Mouse (Mus musculus) liver, postnatal 0 days (tissue): ENCODE measurements around the gene B4gat1. TPM values are rescaled to one million over a fixed set of nuclear protein-coding genes. Genes with fewer than 3 reads are reported as not detected.

ENCODE experiments used
- ATAC-seq: fragments of 200-750 bp; cut with Nextera tagmentation; 2 replicates; pipeline ENCODE4 v1.8.0; 2017; ENCODE audit warnings: mild to moderate bottlenecking, moderate library complexity
- DNase-seq: peaks from one replicate; pipeline ENCODE4 v3.0.0-alpha.2; 2016
- H3K27ac ChIP-seq: fragments of 300-500 bp; sonication (generic); 2 replicates; pipeline ENCODE4 v1.5.1; 2014; ENCODE audit warnings: antibody characterized with exemption, moderate library complexity, mild to moderate bottlenecking, low read depth
- H3K27me3 ChIP-seq: fragments of 300-500 bp; sonication (generic); 2 replicates; pipeline ENCODE4 v1.6.1; 2014; ENCODE audit warnings: low read length, control low read depth, mixed read lengths; ENCODE audit not compliant: insufficient read depth
- H3K36me3 ChIP-seq: fragments of 300-500 bp; sonication (generic); replicated peaks from 2 replicates; pipeline ENCODE4 v1.6.1; 2014; ENCODE audit warnings: mild to moderate bottlenecking, control low read depth, low read length, moderate library complexity, mixed read lengths; ENCODE audit not compliant: insufficient read depth
- H3K4me1 ChIP-seq: fragments of 300-500 bp; sonication (generic); 2 replicates; pipeline ENCODE4 v1.6.1; 2014; ENCODE audit warnings: antibody characterized with exemption, mild to moderate bottlenecking, control low read depth; ENCODE audit not compliant: insufficient read depth
- H3K4me2 ChIP-seq: fragments of 300-500 bp; sonication (generic); 2 replicates; pipeline ENCODE4 v1.6.1; 2014; ENCODE audit warnings: low read depth, mild to moderate bottlenecking, low read length, moderate library complexity, mixed read lengths
- H3K4me3 ChIP-seq: fragments of 300-500 bp; sonication (generic); 2 replicates; pipeline ENCODE4 v1.5.1; 2014; ENCODE audit warnings: low read depth, low read length
- H3K9ac ChIP-seq: fragments of 300-500 bp; sonication (generic); replicated peaks from 2 replicates; pipeline ENCODE4 v1.6.1; 2014; ENCODE audit warnings: mild to moderate bottlenecking, moderate library complexity
- H3K9me3 ChIP-seq: fragments of 300-500 bp; sonication (generic); 2 replicates; pipeline ENCODE4 v1.6.1; 2016; ENCODE audit warnings: mild to moderate bottlenecking, control low read depth, low read length, mixed read lengths
- CTCF ChIP-seq: sonication (generic); IDR thresholded peaks from 2 replicates; pipeline ENCODE4 v1.5.1; 2016; ENCODE audit warnings: antibody characterized with exemption, low read depth
- EP300 ChIP-seq: IDR thresholded peaks from 2 replicates; pipeline ENCODE4 v1.6.1; 2016; ENCODE audit warnings: antibody characterized with exemption, low read depth, mild to moderate bottlenecking
- WGBS: fragments of 180-500 bp; shearing (Covaris S2); extraction: QIAGEN DNeasy Blood & Tissue Kit; methylation state at CpG from one replicate; pipeline ENCODE4 v1.1.7; 2014; ENCODE audit not compliant: insufficient replicate concordance; 5-methylcytosine and 5-hydroxymethylcytosine counted together
- polyA plus RNA-seq: library from polyadenylated mRNA; unstranded; fragments of >200 nt; fragmentation: Nextera tagmentation; extraction: Ambion mirVana; gene quantifications from 2 replicates; pipeline ENCODE4 v1.2.1, GENCODE M21; 2015

Gene B4gat1
- polyA plus RNA-seq, 1 experiment from 2014 or later: 12.4 TPM

GRCm38 (mm10) chr19:5053909-5054308, 15.3 kb downstream of the B4gat1 start:
- no peaks in the 10 kb centered on the region for H3K9me3 ChIP-seq
- no peak overlapping the region for H3K4me2 ChIP-seq
- peaks cover 32% of the 10 kb centered on the region for H3K27me3 ChIP-seq
- H3K4me1 ChIP-seq: peaks cover 3% of the 10 kb centered on the region; the same call in 1 of the 2 replicates
- ATAC-seq (peak; percentile 77), DNase-seq (peak; percentile 84)
- WGBS: 30% methylated on average over 9 of the region's 9 CpGs
- no peak overlapping the region for H3K9ac ChIP-seq
- H3K27ac ChIP-seq: no peak overlapping the region
- peaks cover 5% of the 10 kb centered on the region; the same call in 1 of the 2 replicates for H3K36me3 ChIP-seq
- no peak overlapping the region for H3K4me3 ChIP-seq
- TF ChIP-seq CTCF (peak; percentile 87), EP300 (no peak)

GRCm38 (mm10) chr19:5056251-5056650, 17.6 kb downstream of the B4gat1 start:
- Histone ChIP-seq H3K9me3 (no peaks in the 10 kb centered on the region), H3K4me1 (peaks cover 6% of the 10 kb centered on the region; the same call in 1 of the 2 replicates), H3K27ac (no peak overlapping the region), H3K4me3 (no peak overlapping the region), H3K4me2 (no peak overlapping the region), H3K27me3 (peaks cover 27% of the 10 kb centered on the region), H3K9ac (no peak overlapping the region), H3K36me3 (no peaks in the 10 kb centered on the region)
- TF ChIP-seq EP300 (no peak), CTCF (peak; percentile 71)
- WGBS: 18% methylated on average over 6 of the region's 6 CpGs
- ATAC-seq: no peak
- DNase-seq: no peak

GRCm38 (mm10) chr19:5057876-5058775, 19.5 kb downstream of the B4gat1 start:
- TF ChIP-seq EP300: no peak
- TF ChIP-seq CTCF: no peak
- Histone ChIP-seq H3K36me3 (no peaks in the 10 kb centered on the region), H3K27me3 (peaks cover 14% of the 10 kb centered on the region), H3K4me1 (peaks cover 6% of the 10 kb centered on the region; the same call in 1 of the 2 replicates), H3K27ac (no peak overlapping the region), H3K9me3 (no peaks in the 10 kb centered on the region), H3K4me2 (no peak overlapping the region), H3K9ac (no peak overlapping the region), H3K4me3 (no peak overlapping the region)
- 36% methylated on average over 16 of the region's 16 CpGs for WGBS
- DNase-seq: no peak
- no peak for ATAC-seq

GRCm38 (mm10) chr19:5058801-5059771, 20.5 kb downstream of the B4gat1 start:
- DNase-seq (no peak), ATAC-seq (no peak)
- peaks cover 6% of the 10 kb centered on the region; the same call in 1 of the 2 replicates for H3K4me1 ChIP-seq
- H3K27me3 ChIP-seq: peaks cover 9% of the 10 kb centered on the region
- H3K9ac ChIP-seq: no peak overlapping the region
- no peak overlapping the region for H3K4me2 ChIP-seq
- WGBS: 23% methylated on average over 10 of the region's 10 CpGs
- TF ChIP-seq CTCF: no peak
- no peak for TF ChIP-seq EP300
- no peaks in the 10 kb centered on the region for H3K36me3 ChIP-seq
- no peak overlapping the region for H3K4me3 ChIP-seq
- H3K9me3 ChIP-seq: no peaks in the 10 kb centered on the region
- H3K27ac ChIP-seq: peak overlapping the region; percentile 34

GRCm38 (mm10) chr19:5060365-5061330, 22.0 kb downstream of the B4gat1 start:
- Histone ChIP-seq H3K4me1 (peaks cover 6% of the 10 kb centered on the region; the same call in 1 of the 2 replicates), H3K36me3 (no peaks in the 10 kb centered on the region), H3K4me3 (no peak overlapping the region), H3K27me3 (peaks cover 6% of the 10 kb centered on the region), H3K9ac (no peak overlapping the region), H3K9me3 (no peaks in the 10 kb centered on the region), H3K27ac (no peak overlapping the region), H3K4me2 (no peak overlapping the region)
- DNase-seq (no peak), ATAC-seq (no peak)
- 45% methylated on average over 5 of the region's 5 CpGs for WGBS
- TF ChIP-seq EP300 (no peak), CTCF (no peak)
